Mouse (Mus musculus) erythroblast, embryonic 14.5 days (primary cell): Measurements from ENCODE around the gene Psapl1.

Source experiments
- GATA1 ChIP-seq: IDR thresholded peaks from 2 replicates; pipeline ENCODE4 v1.6.1; 2012; ENCODE audit warnings: low read length, inconsistent platforms, mixed read lengths
- TAL1 ChIP-seq: IDR thresholded peaks from 3 replicates; pipeline ENCODE4 v1.6.1; 2012; ENCODE audit warnings: low read length, inconsistent platforms, mixed read lengths

DNA sequence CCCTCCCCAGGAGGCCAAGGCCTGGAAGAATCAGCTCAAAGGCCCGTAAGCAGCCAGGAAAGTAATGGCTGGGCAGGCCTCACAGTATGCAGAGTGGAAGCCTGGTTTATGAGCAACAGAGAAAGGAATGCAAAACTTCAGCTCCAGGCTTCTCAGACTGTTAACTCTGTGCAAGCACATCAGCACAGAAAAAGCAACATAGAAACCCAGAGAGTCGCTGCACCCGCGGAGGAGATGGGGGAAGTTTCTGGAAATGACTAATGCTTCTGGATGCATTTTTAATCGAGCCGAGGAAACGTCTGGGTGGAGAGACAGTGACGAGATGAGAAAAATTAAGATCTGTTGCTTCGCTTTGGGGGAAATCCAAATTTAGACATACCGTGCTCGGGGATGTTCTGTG lies 22.5 kb downstream of the Psapl1 start:
- TF ChIP-seq TAL1 (no peak), GATA1 (no peak)
